Mouse (Mus musculus) heart, embryonic 16.5 days (tissue): ENCODE results near the gene Tram2. TPM values are rescaled to one million over a fixed set of nuclear protein-coding genes. Genes with fewer than 3 reads are reported as not detected.

ENCODE experiments used
- ATAC-seq: fragments of 200-750 bp; cut with Nextera tagmentation; replicated peaks from 2 replicates; pipeline ENCODE4 v1.8.0; 2017; ENCODE audit warnings: moderate number of reproducible peaks; ENCODE audit not compliant: insufficient read depth, low FRiP score; ENCODE audit errors: extremely low read depth
- H3K27ac ChIP-seq: fragments of 300-500 bp; sonication (generic); 2 replicates; pipeline ENCODE4 v1.5.1; 2014; ENCODE audit warnings: mild to moderate bottlenecking, low read length, control low read depth, moderate library complexity
- H3K27me3 ChIP-seq: fragments of 300-500 bp; sonication (generic); 2 replicates; pipeline ENCODE4 v1.6.1; 2014; ENCODE audit warnings: low read length, mixed read lengths; ENCODE audit not compliant: control insufficient read depth, insufficient read depth
- H3K36me3 ChIP-seq: fragments of 300-500 bp; sonication (generic); 2 replicates; pipeline ENCODE4 v1.6.1; 2014; ENCODE audit not compliant: control insufficient read depth, insufficient read depth
- H3K4me1 ChIP-seq: fragments of 300-500 bp; sonication (generic); 2 replicates; pipeline ENCODE4 v1.6.1; 2014; ENCODE audit warnings: low read length, mixed read lengths; ENCODE audit not compliant: control insufficient read depth, insufficient read depth
- H3K4me2 ChIP-seq: fragments of 300-500 bp; sonication (generic); 2 replicates; pipeline ENCODE4 v1.6.1; 2014; ENCODE audit warnings: low read depth, mild to moderate bottlenecking, control low read depth, low read length
- H3K4me3 ChIP-seq: fragments of 300-500 bp; sonication (generic); 2 replicates; pipeline ENCODE4 v1.5.1; 2014; ENCODE audit warnings: mild to moderate bottlenecking, control low read depth, low read length
- H3K9ac ChIP-seq: fragments of 300-500 bp; sonication (generic); 2 replicates; pipeline ENCODE4 v1.6.1; 2014; ENCODE audit warnings: low read length, control low read depth
- H3K9me3 ChIP-seq: fragments of 300-500 bp; sonication (generic); replicated peaks from 2 replicates; pipeline ENCODE4 v1.6.1; 2016; ENCODE audit warnings: low read length; ENCODE audit not compliant: control insufficient read depth
- WGBS: fragments of 180-500 bp; shearing (Covaris S2); extraction: QIAGEN DNeasy Blood & Tissue Kit; methylation state at CpG from one replicate; pipeline ENCODE4 v1.1.7; 2014; 5-methylcytosine and 5-hydroxymethylcytosine counted together
- polyA plus RNA-seq: library from polyadenylated mRNA; unstranded; fragments of >200 nt; fragmentation: Nextera tagmentation; extraction: Ambion mirVana; gene quantifications from 2 replicates; pipeline ENCODE4 v1.2.1, GENCODE M21; 2015

Tram2 gene
- polyA plus RNA-seq, 1 experiment from 2014 or later = 3.3 TPM

- Histone ChIP-seq H3K9me3 (no peaks in the 10 kb centered on the region), H3K4me2 (no peak overlapping the region)
- no peak for ATAC-seq
Observed at GRCm38 (mm10) chr1:21033792-21034119, 45.3 kb downstream of the Tram2 start.

GRCm38 (mm10) chr1:21033065-21033791, 45.8 kb downstream of the Tram2 start:
- Histone ChIP-seq H3K9ac (no peak overlapping the region), H3K27me3 (no peaks in the 10 kb centered on the region), H3K4me2 (no peak overlapping the region), H3K27ac (no peak overlapping the region), H3K4me1 (no peaks in the 10 kb centered on the region), H3K4me3 (no peak overlapping the region), H3K9me3 (no peaks in the 10 kb centered on the region), H3K36me3 (0 out of 2 replicates have a peak, but pooled peaks cover 4% of the 10 kb centered on the region)
- ATAC-seq = no peak
- WGBS = 88% methylated on average over 11 of the region's 11 CpGs

More at GRCm38 (mm10) chr1:21033792-21034119, 45.3 kb downstream of the Tram2 start:
- Histone ChIP-seq H3K9ac (no peak overlapping the region), H3K4me3 (no peak overlapping the region), H3K4me1 (no peaks in the 10 kb centered on the region), H3K36me3 (0 out of 2 replicates have a peak, but pooled peaks cover 4% of the 10 kb centered on the region), H3K27me3 (no peaks in the 10 kb centered on the region), H3K27ac (no peak overlapping the region)

DNA sequence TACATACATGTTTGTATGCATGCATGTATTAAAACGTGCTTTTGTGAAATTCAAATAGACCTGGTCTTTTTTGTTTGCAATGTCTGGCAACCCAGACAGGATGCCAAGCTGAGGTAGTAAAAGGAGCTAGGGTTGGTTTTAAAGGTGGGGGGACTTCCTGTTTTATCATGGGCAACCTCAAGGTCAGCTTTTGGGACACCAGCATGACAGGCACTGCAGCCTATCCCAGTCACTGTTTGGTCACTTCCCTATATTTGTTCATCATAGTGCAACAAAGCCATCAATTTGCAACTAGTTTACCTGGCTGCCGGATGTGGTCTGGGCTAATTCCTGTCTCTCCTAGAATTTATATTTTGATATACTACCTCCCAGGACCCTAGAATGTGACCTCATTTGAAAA, 47.4 kb downstream of the Tram2 start:
- Histone ChIP-seq H3K4me1 (no peaks in the 10 kb centered on the region), H3K4me2 (no peak overlapping the region), H3K4me3 (no peak overlapping the region), H3K27me3 (no peaks in the 10 kb centered on the region), H3K9ac (no peak overlapping the region), H3K9me3 (no peaks in the 10 kb centered on the region), H3K27ac (no peak overlapping the region), H3K36me3 (0 out of 2 replicates have a peak, but pooled peaks cover 4% of the 10 kb centered on the region)
- no peak for ATAC-seq
- 83% methylated on average over 2 of the region's 2 CpGs for WGBS

GRCm38 (mm10) chr1:21029000-21029399, 50.0 kb downstream of the Tram2 start:
- H3K4me1 ChIP-seq = no peaks in the 10 kb centered on the region
- no peaks in the 10 kb centered on the region for H3K36me3 ChIP-seq
- no peak overlapping the region for H3K9ac ChIP-seq
- H3K9me3 ChIP-seq = no peaks in the 10 kb centered on the region
- H3K27me3 ChIP-seq = no peaks in the 10 kb centered on the region
- no peak for ATAC-seq
- WGBS = 80% methylated on average over 4 of the region's 4 CpGs
- H3K4me3 ChIP-seq = no peak overlapping the region
- H3K27ac ChIP-seq = no peak overlapping the region
- no peak overlapping the region for H3K4me2 ChIP-seq

DNA sequence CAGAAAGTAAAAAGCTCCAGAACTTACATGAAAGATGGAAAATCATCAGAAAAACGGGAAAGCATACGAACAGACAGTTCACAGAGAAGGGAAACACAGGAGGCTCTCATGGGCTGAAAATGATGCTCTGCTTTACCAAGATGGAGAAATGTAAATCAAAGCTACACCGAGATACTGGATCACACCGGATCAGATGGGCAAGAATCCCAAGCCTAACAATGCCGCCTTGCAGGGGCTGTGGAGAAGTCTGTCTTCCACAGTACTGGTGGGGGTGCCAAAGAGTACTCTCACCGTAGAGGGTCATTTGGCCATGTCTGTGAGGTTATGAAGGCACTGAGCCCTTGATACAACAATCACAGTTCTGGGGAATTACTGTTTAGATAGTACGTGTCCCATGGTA, 52.5 kb downstream of the Tram2 start:
- no peak overlapping the region for H3K9ac ChIP-seq
- ATAC-seq = no peak
- H3K4me2 ChIP-seq = no peak overlapping the region
- no peaks in the 10 kb centered on the region; the same call in 1 of the 2 replicates for H3K4me1 ChIP-seq
- H3K4me3 ChIP-seq = no peak overlapping the region
- no peaks in the 10 kb centered on the region for H3K27me3 ChIP-seq
- H3K9me3 ChIP-seq = no peaks in the 10 kb centered on the region
- H3K27ac ChIP-seq = no peak overlapping the region
- 85% methylated on average over 7 of the region's 7 CpGs for WGBS
- no peaks in the 10 kb centered on the region for H3K36me3 ChIP-seq

- Histone ChIP-seq H3K9ac (no peak overlapping the region), H3K9me3 (no peaks in the 10 kb centered on the region), H3K36me3 (no peaks in the 10 kb centered on the region), H3K4me2 (no peak overlapping the region), H3K27me3 (no peaks in the 10 kb centered on the region), H3K4me1 (no peaks in the 10 kb centered on the region; the same call in 1 of the 2 replicates), H3K27ac (no peak overlapping the region), H3K4me3 (no peak overlapping the region)
- WGBS = 76% methylated on average over 5 of the region's 5 CpGs
- ATAC-seq = no peak
Observed at GRCm38 (mm10) chr1:21025203-21025602, 53.8 kb downstream of the Tram2 start.

DNA sequence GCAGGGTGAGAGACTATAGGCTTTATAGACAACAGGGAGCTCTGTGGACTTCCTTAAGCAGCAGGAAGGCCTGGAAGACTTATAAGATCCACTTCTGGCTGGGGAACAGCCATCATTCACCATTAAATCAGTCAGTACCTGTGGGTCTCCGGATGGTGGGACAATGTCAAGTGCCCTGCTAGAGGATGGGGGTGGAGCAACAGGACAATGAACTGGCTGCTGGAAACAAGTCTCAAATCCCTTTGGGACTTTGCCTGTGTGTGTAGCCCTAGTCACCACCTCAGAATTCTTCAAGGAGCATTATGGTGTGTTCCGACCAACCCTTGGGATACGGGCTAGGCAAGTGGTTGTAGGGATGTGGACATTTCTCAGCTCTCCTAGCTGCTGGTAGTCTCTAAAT, 55.9 kb downstream of the Tram2 start:
- ATAC-seq = no peak
- no peaks in the 10 kb centered on the region for H3K27me3 ChIP-seq
- H3K27ac ChIP-seq = no peak overlapping the region
- no peak overlapping the region for H3K4me3 ChIP-seq
- no peak overlapping the region for H3K4me2 ChIP-seq
- H3K9ac ChIP-seq = no peak overlapping the region
- no peaks in the 10 kb centered on the region for H3K9me3 ChIP-seq
- H3K4me1 ChIP-seq = no peaks in the 10 kb centered on the region; the same call in 1 of the 2 replicates
- H3K36me3 ChIP-seq = no peaks in the 10 kb centered on the region
- WGBS = 73% methylated on average over 3 of the region's 3 CpGs

DNA sequence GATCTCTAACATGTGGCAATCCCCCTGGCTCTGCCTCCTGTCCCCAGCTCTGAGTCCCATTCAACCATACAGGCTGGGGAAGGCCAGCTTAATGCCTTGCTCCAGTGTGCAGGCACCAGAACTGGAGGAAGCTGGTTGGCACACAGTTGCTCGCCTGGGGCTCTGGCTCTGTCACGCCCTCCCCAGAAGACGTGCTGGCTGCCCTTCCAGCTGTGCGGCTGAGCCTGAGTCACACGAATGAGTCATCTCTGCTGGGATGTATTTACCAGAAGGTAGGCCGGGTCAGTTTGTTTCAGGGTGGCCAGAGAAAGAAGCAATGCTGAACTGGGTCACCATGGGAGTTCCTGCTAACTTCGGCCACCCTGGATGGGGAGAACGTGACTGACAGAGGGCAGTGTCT, 64.6 kb downstream of the Tram2 start:
- no peak overlapping the region for H3K9ac ChIP-seq
- H3K4me1 ChIP-seq = no peaks in the 10 kb centered on the region
- WGBS = 34% methylated on average over 8 of the region's 8 CpGs
- H3K36me3 ChIP-seq = 0 out of 2 replicates have a peak, but pooled peaks cover 4% of the 10 kb centered on the region
- H3K4me3 ChIP-seq = no peak overlapping the region
- no peaks in the 10 kb centered on the region for H3K27me3 ChIP-seq
- peak; percentile 90 for ATAC-seq
- no peaks in the 10 kb centered on the region for H3K9me3 ChIP-seq
- H3K27ac ChIP-seq = peak overlapping the region; percentile 30
- no peak overlapping the region for H3K4me2 ChIP-seq

DNA sequence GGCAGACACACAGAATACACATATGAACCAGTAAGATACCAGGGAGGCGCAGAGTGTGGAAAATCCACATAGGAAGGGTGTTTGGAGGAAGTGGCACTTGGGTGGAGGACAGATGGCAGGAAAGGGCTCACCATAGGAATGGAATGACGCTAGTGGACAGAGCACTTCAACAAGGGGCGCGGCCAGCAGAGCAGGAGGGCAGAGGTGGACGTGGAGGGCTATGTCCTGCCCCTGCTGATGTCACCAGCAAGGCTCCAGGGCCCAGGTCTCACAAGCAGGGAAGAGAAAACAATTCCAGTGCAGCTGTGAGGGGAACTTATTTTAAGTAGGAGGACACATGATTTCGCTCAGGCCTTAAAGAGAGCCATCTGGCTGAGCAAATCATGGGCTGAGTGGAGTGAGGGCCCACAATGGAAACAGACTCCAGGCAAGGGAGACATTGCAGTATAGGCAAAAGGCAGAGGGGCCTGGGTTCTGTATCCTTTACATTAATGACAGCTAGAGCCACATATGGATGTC, 68.7 kb downstream of the Tram2 start:
- Histone ChIP-seq H3K9me3 (no peaks in the 10 kb centered on the region), H3K36me3 (0 out of 2 replicates have a peak, but pooled peaks cover 4% of the 10 kb centered on the region), H3K9ac (no peak overlapping the region), H3K4me2 (no peak overlapping the region), H3K4me3 (no peak overlapping the region), H3K4me1 (peaks cover 6% of the 10 kb centered on the region), H3K27me3 (no peaks in the 10 kb centered on the region), H3K27ac (no peak overlapping the region)
- 64% methylated on average over 6 of the region's 6 CpGs for WGBS
- no peak for ATAC-seq
